Mouse (Mus musculus) kidney, postnatal 25 days (tissue): ENCODE results near the gene Ccl5.

Experiments
- DNase-seq, 2 experiments: peaks; one replicate each; pipeline ENCODE4 v3.0.0; 2021; ENCODE audit warnings: mixed read lengths in 2 of 2

Gene Ccl5

GRCm38 (mm10) chr11:83538705-83539314 lies 8.5 kb upstream of the Ccl5 start:
- DNase-seq, result peak; percentile 14 to 65

- DNase-seq, result no peak
Observed at GRCm38 (mm10) chr11:83536831-83537230, 6.5 kb upstream of the Ccl5 start.

DNA sequence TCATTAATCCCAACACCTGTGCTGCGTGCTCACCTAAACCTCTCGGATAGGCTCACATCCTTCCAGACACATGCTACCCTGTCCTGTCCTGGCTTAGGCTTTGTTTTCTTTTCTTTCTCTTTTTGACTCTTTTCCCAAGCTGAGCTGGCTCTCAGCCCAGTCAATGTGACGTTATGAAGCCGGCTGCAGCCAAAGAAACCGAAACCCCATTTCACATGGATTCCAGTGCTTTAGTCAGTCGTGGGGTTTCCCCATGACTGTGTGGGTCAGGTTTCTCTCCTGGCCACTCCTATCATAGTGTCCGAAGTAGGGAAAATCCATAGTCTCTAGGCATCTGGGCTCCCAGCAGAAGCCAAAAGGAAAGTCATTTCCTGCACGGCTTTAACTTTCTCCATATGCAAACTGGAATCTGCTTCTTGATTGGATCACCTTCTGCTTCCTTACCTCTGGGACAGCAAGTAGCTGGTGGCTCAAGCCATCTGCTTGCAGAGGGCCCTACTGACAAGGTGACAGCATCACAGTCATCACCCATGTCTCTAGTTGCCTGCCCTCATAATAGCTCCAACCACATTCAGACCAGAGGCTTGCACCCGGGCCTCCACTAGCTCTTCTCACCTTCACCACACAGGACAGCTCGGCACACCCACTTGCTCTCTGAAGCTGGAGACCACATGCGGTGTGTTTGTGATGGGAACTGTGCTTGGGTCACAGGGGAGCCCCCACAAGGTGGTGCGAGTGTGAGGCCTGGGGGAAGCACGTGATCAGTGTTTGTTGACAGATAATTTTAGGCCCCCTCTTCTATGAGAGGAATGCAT lies 4.5 kb upstream of the Ccl5 start:
- peak; percentile 80 to 88 for DNase-seq

DNA sequence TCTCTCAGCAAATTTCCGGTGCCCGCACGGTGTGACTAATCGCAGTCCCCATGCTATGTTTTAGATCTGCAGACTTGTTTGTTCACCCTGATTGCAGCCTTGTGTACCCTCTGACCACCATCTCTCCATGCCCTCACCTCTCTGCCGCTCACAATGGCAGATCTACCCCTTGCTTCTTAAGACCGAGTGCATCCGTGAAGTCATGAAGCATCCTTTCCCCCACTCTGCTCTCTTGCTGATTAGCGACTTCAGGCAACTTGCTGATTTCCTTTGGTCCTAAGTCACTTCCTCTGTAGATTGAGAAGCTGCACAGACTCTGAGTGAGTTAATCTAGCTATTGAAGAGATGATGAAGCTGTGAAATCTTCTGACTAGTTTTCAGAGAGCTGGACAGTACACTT lies 3.8 kb upstream of the Ccl5 start:
- DNase-seq, result no peak

DNA sequence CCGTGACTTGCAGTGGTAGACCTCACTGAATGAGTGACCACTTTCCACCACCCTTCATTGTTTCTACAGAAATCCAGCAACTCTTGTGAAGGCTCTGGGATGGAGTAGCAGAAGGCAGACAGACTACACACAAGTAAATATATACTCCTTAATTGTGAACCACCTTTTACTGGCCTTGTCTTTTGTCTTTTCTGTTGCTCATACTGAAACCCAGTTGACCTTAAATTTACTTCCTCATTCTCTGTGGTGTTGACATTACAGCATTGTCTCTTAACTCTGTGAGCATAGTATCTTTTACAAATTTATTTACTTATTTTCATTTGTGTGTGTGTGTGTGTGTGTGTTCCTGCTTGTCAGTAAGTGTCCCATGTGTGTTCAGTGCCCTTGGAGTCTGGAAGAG lies 2.9 kb upstream of the Ccl5 start:
- DNase-seq, result no peak

DNA sequence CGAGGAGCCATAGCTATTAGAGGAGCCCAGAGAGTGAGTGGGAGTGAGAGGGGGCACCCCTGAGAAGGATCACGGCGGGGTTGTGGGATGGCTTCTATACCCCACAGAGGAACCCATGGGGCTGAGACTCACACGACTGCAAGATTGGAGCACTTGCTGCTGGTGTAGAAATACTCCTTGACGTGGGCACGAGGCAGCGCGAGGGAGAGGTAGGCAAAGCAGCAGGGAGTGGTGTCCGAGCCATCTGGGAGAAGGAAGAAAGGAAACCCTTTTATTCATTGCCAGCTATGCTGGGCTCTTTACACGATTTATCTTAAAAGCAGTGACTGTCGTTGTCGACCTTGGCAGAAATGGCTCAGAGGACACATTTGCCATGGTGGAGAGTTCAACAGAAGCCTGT lies 1.3 kb downstream of the Ccl5 start:
- DNase-seq, result no peak

GRCm38 (mm10) chr11:83522075-83522474 lies 8.2 kb downstream of the Ccl5 start, which contains the start of gene Heatr9:
Gene Heatr9, minus strand, starts transcription at chr11:83522175.
- DNase-seq, result no peak

- no peak for DNase-seq
Observed at GRCm38 (mm10) chr11:83518371-83518770, 11.9 kb downstream of the Ccl5 start.

- no peak for DNase-seq
Observed at GRCm38 (mm10) chr11:83517153-83517552, 13.2 kb downstream of the Ccl5 start.

- DNase-seq, result no peak
Observed at GRCm38 (mm10) chr11:83509521-83509920, 20.8 kb downstream of the Ccl5 start.

GRCm38 (mm10) chr11:83504308-83504707 lies 26.0 kb downstream of the Ccl5 start:
- no peak for DNase-seq

GRCm38 (mm10) chr11:83495571-83495970 lies 34.7 kb downstream of the Ccl5 start:
- no peak for DNase-seq

GRCm38 (mm10) chr11:83491488-83491887 lies 38.8 kb downstream of the Ccl5 start:
- peak in 1 of 2 experiments; percentile 14 for DNase-seq
